22 mouse cellular contexts compared by ENCODE assay signal in genomic region chr2:153523143-153523542, GRCm38 (mm10). TPM values are rescaled to one million over a fixed set of nuclear protein-coding genes. Genes with fewer than 3 reads are reported as not detected.
DNase-seq lines count a peak whose midpoint lies in the region; ATAC-seq and TF ChIP-seq lines count a peak whose summit lies in the region.
"Had no signal": no experiment of that assay in that cellular context is flagged by ENCODE, and none has a peak within 500 bp of the region (broad histone marks: within the 10 kb centered on the region; RNA-seq: fewer than 3 reads in every experiment).

No protein-coding gene starts in this region.

- TF ChIP-seq EP300 in liver, postnatal 0 days (IDR thresholded peaks at IDR 0.05; ENCODE audit: low read depth), result no peak

- ATAC-seq in heart, embryonic 14.5 days (ENCODE audit: insufficient number of reproducible peaks, insufficient read depth, low FRiP score, low read depth), result no peak
- no peak for ATAC-seq in liver, embryonic 11.5 days (replicated peaks; ENCODE audit: low FRiP score)
- ATAC-seq in liver, postnatal 0 days, result no peak
- no peak for ATAC-seq in midbrain, embryonic 13.5 days
- ATAC-seq: CD4-positive, CD25-positive, alpha-beta regulatory T cell, adult 4 months; inflammation-experienced regulatory T-cells, adult 6 months had no signal

- no peaks in the 10 kb centered on the region for H3K27me3 ChIP-seq in heart, embryonic 14.5 days (ENCODE audit: control insufficient read depth, insufficient read depth, low read length)
- no peaks in the 10 kb centered on the region for H3K27me3 ChIP-seq in liver, embryonic 11.5 days (replicated peaks; ENCODE audit: control insufficient read depth, insufficient read depth, low read length)
- H3K27me3 ChIP-seq in liver, postnatal 0 days (ENCODE audit: insufficient read depth, low read length), result 0 out of 2 replicates have a peak, but pooled peaks cover 3% of the 10 kb centered on the region
- no peaks in the 10 kb centered on the region for H3K27me3 ChIP-seq in midbrain, embryonic 13.5 days

- H3K36me3 ChIP-seq in heart, embryonic 14.5 days (ENCODE audit: control insufficient read depth, insufficient read depth, low read length), result no peaks in the 10 kb centered on the region
- no peaks in the 10 kb centered on the region for H3K36me3 ChIP-seq in liver, embryonic 11.5 days (ENCODE audit: control insufficient read depth, insufficient read depth, low read length)
- H3K36me3 ChIP-seq in liver, postnatal 0 days (replicated peaks; ENCODE audit: insufficient read depth, low read length), result no peaks in the 10 kb centered on the region
- no peaks in the 10 kb centered on the region for H3K36me3 ChIP-seq in midbrain, embryonic 13.5 days
- H3K36me3 ChIP-seq: embryonic facial prominence, embryonic 15.5 days; limb, embryonic 15.5 days had no signal

- intact Hi-C loops in heart, postnatal 10 days (cut with DNase I), result no loop called here

- WGBS in heart, embryonic 14.5 days, result 35% methylated on average over 9 of the region's 9 CpGs
- WGBS in liver, embryonic 11.5 days, result 62% methylated on average over 9 of the region's 9 CpGs
- 71% methylated on average over 9 of the region's 9 CpGs for WGBS in liver, postnatal 0 days (ENCODE audit: insufficient replicate concordance)
- WGBS in midbrain, embryonic 13.5 days, result 71% methylated on average over 9 of the region's 9 CpGs

- no peak overlapping the region for H3K4me2 ChIP-seq in heart, embryonic 14.5 days (ENCODE audit: low read length)
- H3K4me2 ChIP-seq in liver, embryonic 11.5 days, result no peak overlapping the region
- no peak overlapping the region for H3K4me2 ChIP-seq in liver, postnatal 0 days (ENCODE audit: low read depth, low read length)
- H3K4me2 ChIP-seq in midbrain, embryonic 13.5 days (replicated peaks), result no peak overlapping the region
- H3K4me2 ChIP-seq: embryonic facial prominence, embryonic 15.5 days; limb, embryonic 15.5 days had no signal

- H3K9me3 ChIP-seq in heart, embryonic 14.5 days (ENCODE audit: control insufficient read depth, low read length), result no peaks in the 10 kb centered on the region
- no peaks in the 10 kb centered on the region for H3K9me3 ChIP-seq in liver, embryonic 11.5 days (ENCODE audit: control insufficient read depth, low read length)
- H3K9me3 ChIP-seq in liver, postnatal 0 days (ENCODE audit: low read length), result no peaks in the 10 kb centered on the region
- no peaks in the 10 kb centered on the region for H3K9me3 ChIP-seq in midbrain, embryonic 13.5 days
- H3K9me3 ChIP-seq: embryonic facial prominence, embryonic 15.5 days; limb, embryonic 15.5 days had no signal

- peaks cover 39 to 62% of the 10 kb centered on the region in 2 experiments for H3K4me1 ChIP-seq in heart, embryonic 14.5 days (ENCODE audit: control insufficient read depth in 2 of 2, insufficient read depth in 2 of 2, low read length in 2 of 2)
- peaks cover 81% of the 10 kb centered on the region for H3K4me1 ChIP-seq in liver, embryonic 11.5 days (replicated peaks; ENCODE audit: control insufficient read depth, insufficient read depth, low read length)
- H3K4me1 ChIP-seq in liver, postnatal 0 days (ENCODE audit: insufficient read depth), result peaks cover 36% of the 10 kb centered on the region
- H3K4me1 ChIP-seq in midbrain, embryonic 13.5 days (replicated peaks), result peaks cover 76% of the 10 kb centered on the region

- peak overlapping the region; percentile 1; the same call in 1 of the 2 replicates for H3K9ac ChIP-seq in heart, embryonic 14.5 days (ENCODE audit: low read length)
- no peak overlapping the region for H3K9ac ChIP-seq in liver, embryonic 11.5 days (ENCODE audit: low read depth, low read length)
- H3K9ac ChIP-seq in liver, postnatal 0 days (replicated peaks), result no peak overlapping the region
- H3K9ac ChIP-seq in midbrain, embryonic 13.5 days (replicated peaks), result no peak overlapping the region
- H3K9ac ChIP-seq: embryonic facial prominence, embryonic 15.5 days; limb, embryonic 15.5 days had no signal

- peak; percentile 45 to 61 for DNase-seq in adrenal gland, adult (ENCODE audit: inconsistent age in 2 of 2, low spot score in 1 of 2)
- DNase-seq in adrenal gland, adult 8-10 months, result no peak
- DNase-seq in heart, postnatal 10 days, result no peak
- no peak for DNase-seq in liver, embryonic 11.5 days (ENCODE audit: low spot score)
- no peak for DNase-seq in liver, postnatal 0 days
- peak; percentile 48 for DNase-seq in R1 (ENCODE audit: low read depth, low spot score)
- DNase-seq: cerebellum, adult 9-11 months; gastrocnemius, postnatal 10 days; right cerebral cortex, postnatal 4 days had no signal

- peak overlapping the region; percentile 34 to 68 for H3K27ac ChIP-seq in heart, embryonic 14.5 days (replicated peaks in 1 of 2; ENCODE audit: control insufficient read depth in 1 of 2, insufficient read depth in 1 of 2, low read depth in 2 of 2, low read length in 2 of 2)
- 0 out of 2 replicates have a peak overlapping the region, but pooled peaks have one; percentile 1 for H3K27ac ChIP-seq in liver, embryonic 11.5 days (ENCODE audit: low read depth, low read length)
- no peak overlapping the region for H3K27ac ChIP-seq in liver, postnatal 0 days (ENCODE audit: low read depth)
- H3K27ac ChIP-seq in midbrain, embryonic 13.5 days, result no peak overlapping the region
- H3K27ac ChIP-seq: embryonic facial prominence, embryonic 15.5 days; limb, embryonic 15.5 days had no signal

- TF ChIP-seq CTCF in liver, postnatal 0 days (IDR thresholded peaks at IDR 0.05; ENCODE audit: low read depth), result no peak

- no peak overlapping the region for H3K4me3 ChIP-seq in heart, embryonic 14.5 days (ENCODE audit: control insufficient read depth in 1 of 2, insufficient read depth in 1 of 2, low read depth in 1 of 2, low read length in 2 of 2)
- no peak overlapping the region for H3K4me3 ChIP-seq in liver, embryonic 11.5 days (ENCODE audit: low read depth, low read length)
- no peak overlapping the region for H3K4me3 ChIP-seq in liver, postnatal 0 days (ENCODE audit: low read depth, low read length)
- H3K4me3 ChIP-seq in midbrain, embryonic 13.5 days (replicated peaks), result no peak overlapping the region
- H3K4me3 ChIP-seq: embryonic facial prominence, embryonic 15.5 days; limb, embryonic 15.5 days had no signal

RNA-seq across cellular contexts. Expression of gene Nol4l, which starts 6.6 kb away (rescaled TPM):
- total RNA-seq in adrenal gland, adult 8-10 months (2022), result 10 to 100 TPM in 3 of 4 experiments, 1 to 10 TPM in 1; 9.9 to 19.6 (median 12.8) TPM
- 10.0 and 12.6 TPM in 2 replicates for polyA plus RNA-seq in heart, embryonic 14.5 days (2014; fragmentation: Nextera tagmentation; extraction: Ambion mirVana)
- 10 to 100 TPM in 1 of 2 experiments, 1 to 10 TPM in 1; 9.5 to 10.4 TPM for total RNA-seq in heart, postnatal 10 days (2021)
- polyA plus RNA-seq in liver, embryonic 11.5 days (2014; fragmentation: Nextera tagmentation; extraction: Ambion mirVana), result 14.1 and 15.8 TPM in 2 replicates
- 1.7 and 1.9 TPM in 2 replicates for polyA plus RNA-seq in liver, postnatal 0 days (2015; fragmentation: Nextera tagmentation; extraction: Ambion mirVana)
- polyA plus RNA-seq in midbrain, embryonic 13.5 days (2015; fragmentation: Nextera tagmentation; extraction: Ambion mirVana), result 41.9 and 43.9 TPM in 2 replicates

RNA-seq across cellular contexts. Expression of gene 4930404H24Rik, which starts 30.6 kb away (rescaled TPM):
- not detected for total RNA-seq in adrenal gland, adult 8-10 months (2022)
- polyA plus RNA-seq in heart, embryonic 14.5 days (2014; fragmentation: Nextera tagmentation; extraction: Ambion mirVana), result not detected in 2 replicates
- not detected for total RNA-seq in heart, postnatal 10 days (2021)
- not detected in 2 replicates for polyA plus RNA-seq in liver, embryonic 11.5 days (2014; fragmentation: Nextera tagmentation; extraction: Ambion mirVana)
- polyA plus RNA-seq in liver, postnatal 0 days (2015; fragmentation: Nextera tagmentation; extraction: Ambion mirVana), result not detected in 2 replicates
- polyA plus RNA-seq in midbrain, embryonic 13.5 days (2015; fragmentation: Nextera tagmentation; extraction: Ambion mirVana), result not detected in 2 replicates
- total RNA-seq: gastrocnemius, postnatal 10 days; layer of hippocampus, postnatal 25 days; left cerebral cortex, postnatal 25 days; midbrain, postnatal 0 days had no signal
- polyA plus RNA-seq: CD4-positive, CD25-positive, alpha-beta regulatory T cell, adult 4 months; embryonic facial prominence, embryonic 15.5 days; forebrain, embryonic 11.5 days; frontal cortex, adult 2 months; inflammation-experienced regulatory T-cells, adult 6 months; kidney, embryonic 14.5 days; limb, embryonic 15.5 days; lung, embryonic 16.5 days; midbrain, postnatal 0 days had no signal

Comparison
In these comparisons a context has a peak if more than half of its experiments do, and no peak if none do; other contexts are left out.
1. DNase-seq: peak in adrenal gland, adult (2 of 2) and R1 (single experiment); none in adrenal gland, adult 8-10 months (single experiment), heart, postnatal 10 days (0 of 2), liver, embryonic 11.5 days (single experiment) and liver, postnatal 0 days (single experiment).
2. H3K27ac ChIP-seq: peak in heart, embryonic 14.5 days (2 of 2) and liver, embryonic 11.5 days (single experiment); none in liver, postnatal 0 days (single experiment) and midbrain, embryonic 13.5 days (single experiment).